Mouse (Mus musculus) hematopoietic stem cell, adult 5-6 weeks (primary cell): ENCODE measurements at regions not wholly inside any gene's neighbourhood (a gene's known extent, or its start where the extent isn't known, plus 50 kb on each side); places are given as distances from the start of the nearest gene placed in this dataset.

Experiments
- ATAC-seq, 2 experiments: fragments of 125-278 bp in 1 of 2; replicated peaks in 1 of 2; 2 replicates each; pipeline ENCODE4 v1.8.0; 2016 to 2017; ENCODE audit warnings: inconsistent platforms in 2 of 2, mild to moderate bottlenecking in 2 of 2, moderate number of reproducible peaks in 2 of 2, low read depth in 1 of 2, moderate TSS enrichment in 1 of 2; ENCODE audit not compliant: low FRiP score in 2 of 2, poor library complexity in 2 of 2, severe bottlenecking in 2 of 2, insufficient read depth in 1 of 2, low TSS enrichment in 1 of 2

- peak; percentile 69 to 78 for ATAC-seq
These were observed 1501.8 kb upstream of the Slc10a2 start for GRCm38 (mm10) chr8:6606854-6607535.

- no peak for ATAC-seq
These were observed 1499.2 kb upstream of the Slc10a2 start for GRCm38 (mm10) chr8:6604232-6604804.

GRCm38 (mm10) chr8:6590146-6590545 is 1485.0 kb upstream of the Slc10a2 start:
- ATAC-seq, result no peak

GRCm38 (mm10) chr8:6583337-6584096 is 1478.4 kb upstream of the Slc10a2 start:
- ATAC-seq, result no peak

DNA sequence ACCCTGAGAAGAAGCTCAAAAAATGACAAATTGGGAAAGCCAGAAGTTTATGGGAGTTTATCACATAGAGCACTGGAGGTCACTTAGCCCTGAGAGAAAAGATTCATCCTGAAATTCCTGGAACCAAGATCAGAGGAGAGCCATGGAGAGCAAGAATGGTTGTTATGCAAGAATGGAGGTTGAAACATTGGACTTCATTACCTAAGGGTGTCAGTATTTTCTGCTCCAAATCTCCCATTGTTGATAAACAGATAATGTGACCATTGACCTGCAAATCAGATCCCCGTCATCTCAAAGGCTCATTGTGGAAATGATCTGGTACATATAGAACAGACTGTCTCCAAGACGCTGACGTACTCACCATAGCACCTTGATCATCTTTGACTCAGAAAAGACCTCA is 1477.6 kb upstream of the Slc10a2 start:
- no peak for ATAC-seq

DNA sequence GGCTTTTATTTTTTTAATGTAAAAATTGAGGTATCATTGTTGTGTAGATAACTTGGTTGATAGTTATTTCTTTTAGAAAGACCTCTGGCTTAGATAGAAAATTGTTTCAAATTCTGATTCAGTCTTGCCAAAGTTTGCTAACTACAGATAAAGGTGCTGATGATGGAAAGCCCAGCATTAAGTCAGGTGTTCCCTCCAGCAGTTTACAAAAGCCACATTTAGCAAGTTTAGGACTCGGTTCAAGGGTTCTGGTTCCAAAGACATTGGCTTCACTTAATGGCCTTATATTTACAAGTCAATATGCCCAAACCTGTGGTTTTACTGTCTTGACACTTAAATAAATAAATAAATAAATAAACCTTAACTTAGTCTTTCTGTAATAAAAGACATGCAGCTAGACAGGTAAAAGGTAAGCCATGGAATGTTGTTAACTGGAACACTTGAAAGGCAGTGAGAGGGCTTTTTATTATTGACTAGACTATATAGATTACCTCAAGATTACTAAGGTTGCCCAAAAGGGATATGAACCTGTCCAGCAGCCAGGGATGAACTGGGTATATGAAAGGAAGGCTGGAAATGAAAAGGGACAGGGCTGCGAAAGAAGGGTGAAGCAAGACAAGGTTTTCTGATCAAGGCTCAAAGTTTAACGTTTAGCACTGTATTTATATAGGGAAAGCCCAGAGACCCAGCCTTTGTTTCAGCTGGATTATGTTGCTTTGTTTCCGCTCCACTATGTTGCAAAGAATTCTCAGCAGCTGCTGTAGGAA is 1472.9 kb upstream of the Slc10a2 start:
- no peak for ATAC-seq

DNA sequence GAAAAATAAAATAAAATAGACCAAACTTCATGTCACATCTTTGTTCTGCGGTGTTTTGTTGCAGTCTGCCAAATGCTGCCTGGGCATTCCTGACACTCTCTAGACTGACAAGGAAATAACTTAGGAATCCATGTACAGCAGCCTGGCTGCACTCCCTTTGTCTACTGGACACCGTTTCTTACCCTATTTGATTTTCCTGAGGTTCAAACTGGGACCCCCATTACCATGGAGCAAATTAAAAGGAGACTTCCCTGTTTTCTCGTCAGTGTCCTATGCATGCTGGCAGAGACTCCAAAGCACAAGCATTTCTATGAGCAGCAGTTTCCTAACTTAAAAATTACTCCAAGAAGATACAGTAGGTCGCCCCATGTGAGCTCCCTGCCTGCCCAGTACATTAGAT is 1470.1 kb upstream of the Slc10a2 start:
- ATAC-seq, result no peak

DNA sequence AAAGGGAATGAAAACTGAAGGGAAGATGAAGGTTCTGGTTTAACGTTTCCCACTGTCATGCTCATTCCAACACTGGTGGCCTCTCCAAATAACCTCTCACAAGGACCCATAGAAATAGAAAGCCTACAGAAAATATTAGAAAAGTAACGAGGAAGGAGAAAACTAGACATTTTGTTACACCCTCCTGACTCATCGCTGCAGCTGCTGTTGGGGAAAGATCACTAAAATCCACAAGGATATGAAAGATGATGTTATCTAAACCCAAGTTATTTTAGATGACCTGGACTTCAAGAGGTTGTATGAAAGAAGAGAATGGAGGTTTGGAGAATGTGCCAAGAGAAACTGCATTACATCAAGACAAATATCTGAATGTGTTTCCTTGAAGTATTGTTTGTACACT is 1468.3 kb upstream of the Slc10a2 start:
- ATAC-seq, result no peak

- ATAC-seq, result peak; percentile 86 to 92
These were observed 1467.0 kb upstream of the Slc10a2 start for GRCm38 (mm10) chr8:6572066-6572665.

DNA sequence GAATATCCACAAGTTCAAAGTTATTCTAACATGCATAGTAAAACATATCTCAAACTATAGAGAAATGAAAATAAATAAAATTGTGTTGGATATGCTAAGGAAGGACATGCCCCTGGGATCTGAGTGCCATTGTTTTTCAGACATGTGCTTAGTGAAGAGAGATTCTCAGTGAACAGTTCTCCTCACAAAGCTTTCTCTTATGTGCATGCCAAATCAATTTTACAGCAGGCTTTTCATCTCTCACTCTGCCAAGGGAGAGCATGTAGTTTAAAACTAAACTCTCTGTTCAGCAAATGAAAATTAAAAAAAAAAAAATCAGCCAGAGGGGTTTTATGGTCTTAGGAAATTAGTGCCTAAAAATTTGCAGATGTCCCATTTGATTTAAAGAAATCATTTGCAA is 1445.8 kb upstream of the Slc10a2 start:
- ATAC-seq, result no peak

DNA sequence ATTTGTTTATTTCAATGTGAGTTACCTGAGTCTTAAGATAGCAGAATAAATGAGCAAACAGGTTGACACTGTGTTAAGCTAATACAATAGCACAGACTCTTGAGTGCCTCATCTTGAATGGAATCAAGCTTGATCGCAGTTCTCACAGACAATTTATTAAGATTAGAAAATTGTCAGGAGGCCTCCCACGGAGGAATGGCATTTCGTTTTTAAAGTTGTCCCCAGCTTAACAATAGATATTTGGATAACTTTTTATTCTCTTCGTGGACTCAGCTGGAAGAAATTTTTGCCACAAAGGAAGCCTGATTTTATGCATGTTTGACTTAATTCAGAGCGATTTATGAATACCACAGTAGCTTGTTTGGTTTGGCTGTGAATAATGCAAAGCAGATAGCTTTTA is 1422.0 kb upstream of the Slc10a2 start:
- ATAC-seq, result no peak

DNA sequence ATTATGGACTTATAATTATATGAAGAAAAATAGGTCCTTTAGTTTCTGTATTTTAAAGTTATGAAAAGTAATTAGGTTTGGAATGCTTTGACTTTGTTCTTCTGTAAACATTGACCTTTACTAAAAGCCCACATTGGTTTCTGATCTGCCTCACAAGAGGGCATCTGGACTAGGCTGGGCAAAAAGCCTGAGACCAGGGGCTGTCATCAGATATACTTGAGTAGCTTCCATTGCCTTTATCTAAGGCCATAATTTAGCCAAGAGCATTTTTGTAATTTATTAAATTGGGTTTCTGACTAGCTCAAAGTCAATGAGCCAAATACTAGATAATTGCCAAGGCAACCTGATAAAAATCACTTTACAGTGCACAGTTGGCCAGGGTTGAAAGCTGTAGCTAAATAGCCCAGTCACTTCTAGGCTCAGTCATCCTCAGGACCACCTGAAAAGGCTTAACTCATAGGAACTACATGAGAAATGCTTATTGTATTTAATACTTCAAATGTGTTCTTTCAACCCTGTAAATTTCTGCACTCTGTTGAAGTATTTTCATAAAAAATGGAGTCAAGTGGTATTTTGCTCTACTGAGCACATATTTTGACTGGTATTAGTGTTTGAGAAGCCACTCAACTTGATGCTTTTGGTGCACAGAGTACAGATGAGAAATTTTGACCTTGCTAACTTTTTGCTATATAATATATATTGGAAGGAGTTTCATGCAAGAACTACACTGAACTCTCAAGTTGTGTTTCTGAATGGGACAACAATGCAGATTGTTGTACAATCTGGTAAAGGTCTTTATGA is 1410.9 kb upstream of the Slc10a2 start:
- no peak for ATAC-seq

DNA sequence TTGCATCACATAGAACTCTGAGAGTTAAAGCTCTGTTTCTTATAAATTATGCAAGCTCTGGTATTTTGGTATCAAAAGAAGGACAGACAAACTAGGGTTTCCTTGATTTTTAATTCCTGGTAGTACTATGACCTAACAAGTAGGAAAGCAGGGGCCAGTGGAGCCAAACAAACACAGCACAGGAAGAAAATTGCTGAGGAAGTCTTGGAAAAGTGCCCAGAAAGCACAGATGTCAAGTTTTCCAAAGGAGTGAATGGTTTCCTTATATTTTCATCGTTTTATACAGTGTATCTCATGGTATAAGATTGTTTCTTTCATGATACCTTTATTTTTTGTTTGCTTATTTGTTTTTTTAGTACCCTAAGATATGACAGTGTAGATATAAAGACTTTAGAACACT is 1387.3 kb upstream of the Slc10a2 start:
- no peak for ATAC-seq

- ATAC-seq, result peak; percentile 81 to 91
These were observed 1376.8 kb upstream of the Slc10a2 start for GRCm38 (mm10) chr8:6481966-6482365.

- peak in 1 of 2 experiments; percentile 68; a peak in 1 of 4 replicates for ATAC-seq
These were observed 1365.9 kb upstream of the Slc10a2 start for GRCm38 (mm10) chr8:6471089-6471488.

GRCm38 (mm10) chr8:6456553-6457180 is 1351.5 kb upstream of the Slc10a2 start:
- ATAC-seq, result no peak
